Comparison of ENCODE assay signal across 11 mouse cellular contexts in the genomic region with DNA sequence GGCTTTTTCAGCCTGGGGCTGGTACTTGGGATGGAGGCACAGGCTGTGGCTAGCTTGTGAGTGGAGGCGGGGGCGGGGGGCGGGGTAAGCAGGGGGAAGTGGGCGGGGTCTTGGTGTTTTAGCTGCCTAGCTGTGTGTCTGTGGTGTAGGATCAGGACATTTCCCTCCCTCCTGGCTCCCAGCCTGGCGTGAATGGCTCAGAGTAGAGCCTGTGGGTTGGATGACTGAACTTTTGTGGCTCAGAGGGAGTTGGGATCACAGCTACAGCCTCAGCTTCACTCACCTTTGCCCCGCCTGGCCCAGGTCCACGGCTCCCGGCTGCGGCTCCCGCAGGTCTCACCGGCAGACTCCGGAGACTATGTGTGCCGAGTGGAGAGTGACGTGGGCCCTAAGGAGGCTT. TPM values are rescaled to one million over a fixed set of nuclear protein-coding genes. Genes with fewer than 3 reads are reported as not detected.
DNase-seq lines count a peak whose midpoint lies in the region.
"Had no signal": no experiment of that assay in that cellular context is flagged by ENCODE, and none has a peak within 500 bp of the region (broad histone marks: within the 10 kb centered on the region; RNA-seq: fewer than 3 reads in every experiment).

No protein-coding gene starts in this region.

- DNase-seq in adrenal gland, postnatal 25 days: peak; percentile 45
- no peak for DNase-seq in adrenal gland, adult 8-10 months
- peak; percentile 16 for DNase-seq in thymus, postnatal 14 days
- no peak for DNase-seq in thymus, postnatal 36 days
- DNase-seq in kidney, adult 8-10 months: peak; percentile 85 to 86
- DNase-seq in T-cell, adult 2 months (ENCODE audit: low spot score): no peak
- no peak for DNase-seq in urinary bladder, postnatal 36 days (ENCODE audit: low spot score in 2 of 2)
- DNase-seq in natural killer cell, adult 2 months (ENCODE audit: low spot score in 2 of 2): no peak
- DNase-seq: cerebellum, adult 9-11 months; gastrocnemius, postnatal 14 days; lung, adult 18-20 months had no signal

RNA-seq across cellular contexts. Expression of a gene that starts 34.0 kb away (rescaled TPM):
- total RNA-seq in adrenal gland, postnatal 25 days (2021): not detected in 2 replicates
- total RNA-seq in adrenal gland, adult 8-10 months (2022): not detected
- total RNA-seq: gastrocnemius, postnatal 14 days had no signal

RNA-seq across cellular contexts. Expression of a gene that starts 53.2 kb away (rescaled TPM):
- total RNA-seq in adrenal gland, postnatal 25 days (2021): 130 and 144 TPM in 2 replicates
- 100 to 1,000 TPM; 116 to 227 (median 148) TPM for total RNA-seq in adrenal gland, adult 8-10 months (2022)

Comparison
In these comparisons a context has a peak if more than half of its experiments do, and no peak if none do; other contexts are left out.
1. DNase-seq: peak in adrenal gland, postnatal 25 days (single experiment), thymus, postnatal 14 days (single experiment) and kidney, adult 8-10 months (2 of 2); none in adrenal gland, adult 8-10 months (single experiment), thymus, postnatal 36 days (0 of 2), T-cell, adult 2 months (single experiment), urinary bladder, postnatal 36 days (0 of 2) and natural killer cell, adult 2 months (0 of 2).